Mouse (Mus musculus) v-Abl transformed pro-B cells (cell line): ENCODE results near the gene Pus1.

Experiments
- in situ Hi-C, 2 experiments: fragments of 400-800 bp; cut with MboI; formaldehyde crosslinking; loops; one replicate each; pipeline ENCODE4 v1.15.1; 2025; ENCODE audit not compliant: unreplicated experiment in 2 of 2

The Pus1 gene

DNA sequence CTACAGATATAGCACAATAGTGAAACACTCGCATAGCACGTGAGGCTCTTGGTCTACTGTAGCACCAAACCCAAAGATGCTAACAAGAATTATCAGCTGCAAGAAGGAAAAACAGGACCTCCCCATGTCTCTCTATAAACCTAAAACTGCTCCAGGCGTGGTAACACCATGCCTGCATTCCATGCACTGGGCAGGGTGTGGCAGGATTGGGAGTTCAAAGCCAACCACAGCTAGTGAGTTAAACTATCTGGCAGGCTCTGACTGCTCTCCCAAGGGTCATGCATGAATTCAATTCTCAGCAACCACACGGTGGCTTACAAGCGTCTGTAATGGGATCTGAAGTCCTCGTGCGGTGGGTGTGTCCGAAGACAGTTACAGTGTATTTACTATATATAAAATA lies 2.7 kb upstream of the Pus1 start:
- in situ Hi-C loops = loop anchor here in 1 of 2 experiments (10.0 kb wide), 1 partner anchor 552 kb away; the partner anchor contains the start of gene Pitpnb

DNA sequence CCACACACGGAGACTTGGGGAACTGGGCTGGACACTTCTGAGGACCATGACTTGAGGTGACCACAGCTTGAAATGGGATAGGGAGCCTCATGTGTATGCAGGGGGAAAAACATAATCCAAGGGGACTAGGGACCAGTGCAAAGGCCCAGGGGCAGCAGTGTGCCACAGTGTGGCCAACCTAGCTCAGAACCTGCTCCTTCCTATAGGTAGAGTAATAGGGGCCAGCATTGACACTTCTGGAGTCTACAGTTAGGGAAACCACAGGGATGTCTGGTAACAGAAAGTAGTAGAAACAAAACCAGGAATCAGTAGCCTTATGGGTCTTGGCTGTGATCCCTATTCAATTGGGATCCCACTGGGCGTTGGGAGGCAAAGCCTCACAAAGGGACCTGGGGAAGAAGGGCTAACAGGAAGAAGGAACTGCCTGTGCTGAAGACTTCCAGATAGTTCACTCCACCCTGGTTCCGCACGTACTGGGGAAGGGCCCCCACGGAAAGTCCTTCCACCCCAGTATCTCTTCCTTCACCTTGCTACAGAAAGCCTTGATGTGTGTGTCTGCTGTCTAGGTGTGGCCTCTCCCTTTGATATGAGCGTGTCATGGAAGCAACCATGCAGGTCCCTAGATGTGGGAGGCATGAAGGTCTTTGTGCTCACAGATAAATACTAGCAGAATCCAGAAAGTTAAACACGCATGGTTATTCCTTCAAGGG lies 1.2 kb upstream of the Pus1 start:
- in situ Hi-C loops = loop anchor here in 1 of 2 experiments (10.0 kb wide), 1 partner anchor 553 kb away; the partner anchor contains the start of gene Pitpnb

DNA sequence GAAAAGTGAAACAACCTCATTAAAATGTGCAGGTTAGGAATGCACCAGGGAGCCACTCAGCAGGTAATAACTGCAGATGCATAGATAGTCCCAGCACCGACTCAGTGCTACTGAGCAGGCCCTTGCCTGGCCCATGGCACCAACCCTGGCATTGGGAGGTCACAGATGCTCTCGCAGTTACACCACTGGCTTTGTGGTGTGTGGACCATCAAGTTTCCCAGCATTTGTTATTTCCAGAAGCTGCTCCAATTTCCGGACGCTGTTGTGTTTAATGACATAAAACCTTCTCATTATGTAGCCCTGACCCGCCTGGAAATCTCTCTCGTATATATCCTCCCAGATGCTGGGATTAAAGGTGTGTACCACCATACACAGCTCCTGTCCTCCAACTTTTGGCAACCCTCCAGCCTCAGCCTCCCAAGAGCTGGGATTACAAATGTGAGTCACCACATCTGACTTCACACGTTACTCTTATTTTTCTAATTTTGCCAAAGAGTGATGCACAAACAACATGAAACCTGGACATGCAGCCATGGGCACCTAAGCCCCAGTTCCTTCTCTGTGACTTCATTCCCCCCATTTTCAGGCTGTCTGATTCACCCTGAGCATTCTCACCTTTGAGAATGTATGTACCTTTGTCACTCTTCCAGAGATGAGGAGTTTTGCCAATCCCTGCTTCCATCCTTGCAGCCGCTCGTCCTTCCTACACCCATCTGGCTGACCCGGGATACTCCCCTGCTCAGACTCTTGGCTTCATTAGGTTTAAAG lies 486 bp upstream of the Pus1 start:
- in situ Hi-C loops = loop anchor here in 1 of 2 experiments (10.0 kb wide), 1 partner anchor 554 kb away; the partner anchor contains the start of gene Pitpnb

DNA sequence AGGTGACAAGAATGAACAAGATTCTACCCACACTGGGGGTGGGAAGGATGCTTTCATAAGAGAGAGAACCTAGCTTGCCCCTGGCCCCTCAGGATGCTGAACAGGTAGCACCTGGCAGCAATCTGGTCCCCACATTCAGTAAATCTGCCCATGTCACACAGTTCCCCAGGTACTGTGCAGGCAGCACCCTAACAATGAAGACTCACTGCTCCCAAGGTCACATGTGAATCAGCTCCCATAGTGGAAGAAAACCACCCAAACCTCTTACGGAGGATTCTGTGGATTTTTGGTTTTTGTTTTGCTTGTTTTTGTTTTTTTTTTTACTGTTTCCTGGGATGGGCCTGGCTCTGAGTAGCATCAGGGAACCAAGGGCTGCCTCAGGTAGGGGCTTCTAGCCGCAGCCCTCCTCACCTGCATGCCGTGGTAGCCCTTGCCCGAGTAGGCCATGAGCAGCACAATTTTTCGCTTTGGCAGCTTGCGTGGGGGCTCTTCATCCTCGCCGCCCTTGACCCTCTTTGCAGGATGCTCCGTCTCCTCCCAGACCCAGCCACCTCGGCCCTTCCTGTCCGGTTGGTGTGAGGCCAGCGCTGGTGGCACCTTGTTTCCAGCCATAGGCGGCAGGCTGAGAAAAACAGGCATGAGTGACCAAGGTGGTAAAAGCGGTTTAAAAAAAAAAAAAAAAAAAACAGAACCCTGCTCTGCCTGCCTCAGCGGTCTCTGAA lies 1.0 kb downstream of the Pus1 start:
- in situ Hi-C loops = no loop called here

DNA sequence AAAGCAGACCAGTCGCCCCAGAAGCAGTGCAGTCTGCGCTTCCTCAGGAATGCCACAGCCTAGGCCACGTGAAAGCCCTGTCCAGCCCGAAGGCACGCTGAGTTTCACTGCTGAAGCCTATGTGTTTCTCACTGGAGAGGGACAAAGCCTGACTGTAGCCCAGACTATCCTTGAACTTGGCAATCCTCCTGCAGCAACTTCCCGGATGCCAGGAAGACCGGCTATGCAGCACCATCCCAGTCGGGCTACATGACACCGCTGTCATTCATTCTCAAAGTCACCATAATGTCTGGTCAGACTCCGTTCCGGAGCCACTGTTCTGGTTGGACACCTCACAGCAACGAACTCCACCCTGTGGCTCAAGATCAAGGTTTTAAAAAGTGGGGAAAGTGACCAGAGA lies 2.2 kb downstream of the Pus1 start:
- in situ Hi-C loops = no loop called here

DNA sequence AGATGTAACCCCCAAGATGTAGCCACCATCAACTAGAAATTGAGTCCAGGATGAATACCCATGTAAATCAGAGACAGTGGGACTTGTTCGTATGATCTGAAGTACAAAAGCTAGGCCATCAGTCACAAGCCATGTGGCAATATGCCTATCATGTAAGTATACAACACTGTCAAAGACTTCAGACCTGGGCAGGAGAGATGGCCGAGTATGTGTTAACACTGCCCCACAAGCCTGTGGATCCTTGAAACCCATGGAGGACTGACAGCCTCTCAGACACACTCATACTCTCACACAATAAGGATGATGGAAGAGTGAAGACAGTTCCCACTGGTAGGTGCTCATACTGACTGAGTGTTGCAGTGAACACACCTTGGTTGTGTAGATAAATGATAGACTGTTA lies 4.3 kb downstream of the Pus1 start:
- in situ Hi-C loops = no loop called here

DNA sequence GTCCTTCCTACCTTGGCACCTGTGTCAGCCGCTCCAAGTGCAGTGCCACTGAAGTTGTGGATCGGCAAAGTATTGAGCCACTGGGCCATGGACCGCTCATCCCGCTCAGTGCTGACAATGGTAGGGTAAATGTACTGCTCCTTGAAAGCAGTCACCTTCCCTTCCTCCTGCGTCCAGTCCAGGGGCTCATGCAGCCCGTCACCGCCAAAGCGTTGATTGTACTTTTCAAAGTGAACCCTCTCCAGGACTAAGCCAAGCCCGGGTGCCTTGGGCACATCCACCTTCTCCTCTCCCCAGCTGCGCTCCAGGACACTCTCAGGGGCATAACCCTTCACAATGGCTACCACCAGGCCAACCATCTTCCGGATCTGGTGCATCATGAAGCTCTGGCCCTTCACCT lies 5.9 kb downstream of the Pus1 start:
- in situ Hi-C loops = loop anchor here in 1 of 2 experiments (25.0 kb wide), 1 partner anchor 1212 kb away; the partner anchor contains the start of gene Crlf2

DNA sequence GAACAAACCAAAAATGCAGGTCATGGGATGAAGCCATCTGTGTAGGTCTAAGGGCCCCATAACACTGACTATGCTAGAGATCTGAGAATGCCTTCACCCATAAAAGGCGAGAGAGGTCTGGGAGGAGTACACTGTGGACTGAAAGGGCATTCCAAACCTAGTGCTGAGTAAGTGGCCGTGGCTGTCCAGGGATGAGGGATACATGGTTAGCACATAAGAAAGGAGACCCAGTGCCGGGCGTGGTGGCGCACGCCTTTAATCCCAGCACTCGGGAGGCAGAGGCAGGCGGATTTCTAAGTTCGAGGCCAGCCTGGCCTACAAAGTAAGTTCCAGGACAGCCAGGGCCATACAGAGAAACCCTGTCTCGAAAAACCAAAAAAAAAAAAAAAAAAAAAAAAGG lies 7.5 kb downstream of the Pus1 start:
- in situ Hi-C loops = loop anchor here in 1 of 2 experiments (25.0 kb wide), 1 partner anchor 1211 kb away; the partner anchor contains the start of gene Crlf2

DNA sequence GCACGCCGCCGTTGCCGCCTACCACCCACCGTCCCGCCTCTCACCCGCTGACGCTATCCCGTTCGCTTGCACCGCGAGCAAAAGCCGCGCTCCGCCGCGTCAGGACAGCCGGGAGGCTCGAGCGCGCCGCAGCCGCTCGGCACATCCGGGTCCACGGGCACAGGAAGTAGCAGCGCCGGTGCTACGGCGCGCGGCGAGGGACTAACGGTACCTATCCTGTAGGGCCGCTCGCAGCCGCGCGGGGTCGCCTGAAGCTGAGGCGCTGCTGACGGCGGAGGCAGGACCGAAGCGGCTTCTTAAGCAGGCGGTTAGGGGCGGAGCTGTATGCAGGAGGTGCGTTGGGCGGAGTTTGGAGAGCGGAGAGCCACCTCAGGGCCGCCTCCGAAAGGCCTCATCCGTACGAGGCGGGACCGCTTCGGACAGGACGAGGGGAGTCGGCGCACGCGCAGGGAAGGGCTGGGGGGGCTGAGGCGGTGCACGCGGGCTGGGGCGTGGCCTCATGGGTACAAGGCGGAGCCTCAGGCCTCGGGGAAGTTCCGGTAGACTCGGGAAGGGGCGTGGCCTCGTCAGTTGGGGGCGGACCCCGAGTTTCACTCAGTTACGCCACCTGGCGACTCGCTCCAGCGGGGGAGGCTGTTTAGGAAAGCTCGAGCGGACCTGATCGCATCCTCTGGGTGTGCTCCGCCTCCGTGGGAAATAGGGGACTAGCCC lies 9.9 kb downstream of the Pus1 start, which contains the start of gene Ep400:
Gene Ep400, minus strand, starts transcription at position 270 of the 711 bp plus-strand sequence.
- in situ Hi-C loops = loop anchor here in 1 of 2 experiments (25.0 kb wide), 1 partner anchor 1208 kb away; the partner anchor contains the start of gene Crlf2

DNA sequence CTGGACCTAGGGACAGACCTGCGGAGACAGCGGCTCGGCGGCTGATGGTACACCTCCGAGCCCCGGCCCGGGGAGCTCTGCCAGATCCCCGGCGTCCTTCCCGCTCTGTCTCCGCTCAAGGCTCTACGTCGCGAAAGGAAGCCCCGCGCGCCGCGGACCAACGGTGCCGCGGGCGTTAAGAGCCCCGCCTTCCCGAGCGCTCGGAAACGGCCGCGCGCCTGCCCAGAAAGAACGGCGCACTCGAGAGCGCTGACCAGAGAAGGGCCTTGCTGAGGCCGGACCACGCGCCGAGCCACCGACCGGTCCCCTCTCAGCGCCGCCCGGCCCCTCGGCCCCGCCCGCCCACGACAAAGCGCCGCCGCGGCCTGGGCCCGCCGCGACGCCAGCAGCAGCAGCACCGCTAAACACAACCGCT lies 10.4 kb downstream of the Pus1 start:
- in situ Hi-C loops = loop anchor here in 1 of 2 experiments (25.0 kb wide), 1 partner anchor 1208 kb away; the partner anchor contains the start of gene Crlf2

DNA sequence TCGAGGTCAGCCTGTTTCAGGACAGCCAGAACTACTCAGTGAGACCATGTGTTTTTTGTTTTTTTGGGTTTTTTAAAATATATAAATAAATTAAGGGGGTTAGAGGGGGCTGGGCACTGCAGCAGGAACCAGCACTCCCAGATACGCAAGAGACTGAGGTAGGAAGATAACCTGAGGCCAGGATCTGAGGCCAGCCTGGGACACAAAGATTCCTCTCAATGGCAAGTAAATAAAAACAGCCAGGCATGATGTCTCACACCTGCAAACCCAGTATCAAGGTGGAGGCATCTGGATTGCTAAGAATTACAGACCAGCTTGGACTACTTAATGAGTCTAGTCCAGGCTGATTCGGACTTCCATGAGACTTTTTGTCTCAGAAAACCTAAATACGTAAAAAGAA lies 11.2 kb downstream of the Pus1 start:
- in situ Hi-C loops = loop anchor here in 1 of 2 experiments (25.0 kb wide), 1 partner anchor 1207 kb away; the partner anchor contains the start of gene Crlf2

DNA sequence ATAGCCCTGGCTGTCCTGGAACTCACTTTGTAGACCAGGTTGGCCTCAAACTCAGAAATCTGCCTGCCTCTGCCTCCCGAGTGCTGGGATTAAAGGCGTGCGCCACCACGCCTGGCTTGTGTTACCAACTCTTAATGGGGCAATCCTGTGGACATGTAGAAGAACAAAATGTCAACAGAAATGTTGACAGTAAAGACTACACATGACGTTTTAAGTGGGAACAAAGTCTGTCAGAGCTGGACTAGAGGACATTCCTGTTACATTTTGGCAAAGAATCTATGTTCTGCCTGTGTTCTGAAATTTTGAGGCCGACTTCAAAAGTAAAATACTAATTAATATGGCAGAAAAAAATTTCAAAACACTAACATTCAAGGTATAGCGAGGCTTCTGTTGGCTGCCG lies 16.6 kb downstream of the Pus1 start:
- in situ Hi-C loops = loop anchor here in 1 of 2 experiments (25.0 kb wide), 1 partner anchor 1202 kb away; the partner anchor contains the start of gene Crlf2

DNA sequence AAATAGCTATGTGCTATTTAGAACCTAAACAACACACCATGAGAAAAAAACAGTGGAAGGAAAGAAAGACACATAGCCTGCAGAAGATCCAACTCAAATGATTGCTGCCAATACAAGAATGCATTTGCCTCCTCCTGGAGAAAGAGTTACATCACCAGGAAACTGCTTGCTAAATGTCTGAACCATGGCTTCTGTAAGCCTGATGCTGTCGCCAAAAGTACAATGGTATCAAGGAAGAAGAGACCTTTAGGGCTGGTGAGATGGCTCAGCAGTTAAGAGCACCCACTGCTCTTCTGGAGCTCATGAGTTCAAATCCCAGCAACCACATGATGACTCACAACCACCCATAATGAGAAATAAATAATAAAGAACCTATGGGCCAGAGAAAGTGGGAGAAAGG lies 35.4 kb downstream of the Pus1 start:
- in situ Hi-C loops = no loop called here

DNA sequence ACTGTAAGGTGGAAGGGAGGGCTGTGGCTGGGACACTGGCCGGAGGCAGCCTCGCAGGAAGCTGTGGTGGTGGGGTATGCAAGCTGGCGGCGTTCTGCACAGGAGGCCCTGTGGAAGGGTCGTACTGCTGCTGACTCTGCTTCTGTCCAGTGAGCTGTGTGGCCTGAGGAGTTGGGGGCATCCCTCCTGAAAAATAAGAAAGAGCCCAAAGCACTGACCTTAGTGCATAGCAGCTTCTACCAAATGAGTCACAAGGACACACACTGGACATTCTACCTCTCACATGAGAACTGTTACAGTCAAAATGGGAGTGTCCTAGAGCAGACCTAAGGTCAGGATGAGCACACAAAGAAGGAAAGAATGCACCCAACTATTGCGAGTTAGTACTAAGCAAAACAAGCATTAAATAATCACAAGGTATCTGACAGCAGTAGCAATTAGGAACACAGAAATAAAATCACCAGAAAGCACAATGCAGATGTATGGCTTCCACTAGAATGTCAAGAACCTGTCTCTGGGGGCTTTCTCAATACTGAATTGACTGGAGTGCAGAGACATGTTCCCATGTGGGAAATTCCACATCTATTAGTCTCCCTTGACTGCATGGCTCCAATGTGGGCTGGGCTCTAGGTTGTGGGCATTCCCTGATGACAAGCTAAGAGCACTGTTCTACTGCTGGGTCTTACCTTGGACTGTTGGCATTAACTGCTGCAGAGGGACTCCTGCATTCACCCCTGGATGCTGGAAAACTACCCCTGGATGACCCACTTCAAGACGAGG lies 40.8 kb downstream of the Pus1 start:
- in situ Hi-C loops = no loop called here

DNA sequence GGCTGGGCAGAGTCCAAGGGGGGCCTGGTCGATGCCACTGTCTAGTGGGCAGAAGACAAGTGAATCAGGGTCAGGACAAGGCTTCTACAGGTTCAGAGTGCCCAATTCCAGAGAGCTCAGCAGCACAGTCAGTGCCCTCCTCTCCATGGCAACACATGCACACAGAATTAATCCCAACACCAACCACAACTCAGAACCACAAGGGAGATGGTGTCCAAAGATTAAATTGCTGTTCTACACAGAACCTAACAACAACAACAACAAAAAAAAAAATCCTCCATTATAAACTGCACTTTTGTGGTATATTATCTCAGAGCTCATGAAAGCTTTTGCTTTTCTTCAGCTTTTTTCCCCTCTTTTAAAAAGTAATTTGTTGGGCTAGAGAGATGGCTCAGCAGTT lies 44.9 kb downstream of the Pus1 start:
- in situ Hi-C loops = no loop called here

DNA sequence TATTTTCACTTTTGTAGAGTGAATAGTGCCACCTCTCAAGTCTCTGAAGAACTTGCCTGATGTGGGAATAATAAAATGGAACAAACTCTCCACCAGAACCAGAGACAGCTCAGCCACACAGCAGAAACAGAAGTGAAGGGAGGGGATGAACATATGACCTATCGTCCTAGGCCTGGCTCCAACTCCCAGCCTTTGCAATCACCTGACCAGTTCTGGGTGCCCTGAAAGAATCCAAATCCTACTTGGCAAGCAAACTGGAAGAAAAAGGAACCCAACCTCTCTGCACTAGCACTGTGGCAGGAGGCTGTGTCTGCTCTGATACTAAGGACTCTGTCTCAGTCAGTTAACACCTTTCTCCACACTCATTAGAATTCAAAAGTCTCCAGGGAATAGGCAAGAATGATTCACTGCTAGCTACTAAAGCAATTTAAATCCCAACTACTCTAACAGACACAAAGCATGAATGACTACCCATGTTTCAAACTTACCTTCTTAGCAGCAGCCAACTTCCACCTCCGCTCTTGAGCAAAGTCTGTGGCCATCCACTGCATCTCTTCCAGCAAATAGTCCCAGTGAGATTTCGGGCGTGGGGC lies 47.1 kb downstream of the Pus1 start:
- in situ Hi-C loops = no loop called here

DNA sequence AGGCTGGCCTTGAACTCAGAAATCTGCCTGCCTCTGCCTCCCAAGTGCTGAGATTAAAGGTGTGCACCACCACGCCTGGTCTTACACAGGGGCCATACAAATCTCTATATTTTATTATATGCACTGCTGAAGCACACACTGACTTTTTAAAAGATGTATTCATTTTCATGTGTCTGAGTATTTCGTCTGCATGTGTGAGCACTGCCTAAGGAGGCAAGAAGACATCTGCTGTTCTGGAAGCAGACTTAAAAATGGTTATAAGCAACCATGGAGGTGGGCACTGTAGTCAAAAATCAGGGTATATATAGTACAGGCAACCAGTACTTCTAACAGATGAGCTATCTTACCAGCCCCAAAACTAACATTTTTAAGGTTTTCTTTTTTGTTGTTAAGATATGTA lies 49.2 kb downstream of the Pus1 start:
- in situ Hi-C loops = no loop called here

DNA sequence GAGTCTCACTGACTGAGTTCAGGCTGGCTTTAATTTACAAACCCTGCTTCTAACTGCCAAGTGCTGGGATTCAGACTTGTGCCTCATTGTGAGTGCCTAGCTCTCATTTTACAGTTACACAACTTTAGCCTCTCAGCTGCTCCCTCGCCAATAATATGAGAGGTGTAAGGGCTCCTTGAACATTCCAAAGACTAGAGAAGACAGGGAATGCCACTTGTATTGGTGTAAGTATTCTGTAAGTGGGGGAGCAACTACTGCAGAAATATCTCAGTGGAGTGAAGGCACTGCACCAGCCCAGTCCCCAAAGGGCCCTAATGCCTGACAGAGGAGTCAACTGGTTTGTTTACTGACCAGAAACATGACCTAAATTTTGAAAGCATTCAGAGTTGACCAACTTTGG lies 52.6 kb downstream of the Pus1 start:
- in situ Hi-C loops = no loop called here
